Mouse (Mus musculus): ENCODE data around the gene Nbas. TPM values are rescaled to one million over a fixed set of nuclear protein-coding genes. Genes with fewer than 3 reads are reported as not detected.

Gene Nbas
- polyA plus RNA-seq, 1 experiment from 2014 or later = 4.5 TPM

DNA sequence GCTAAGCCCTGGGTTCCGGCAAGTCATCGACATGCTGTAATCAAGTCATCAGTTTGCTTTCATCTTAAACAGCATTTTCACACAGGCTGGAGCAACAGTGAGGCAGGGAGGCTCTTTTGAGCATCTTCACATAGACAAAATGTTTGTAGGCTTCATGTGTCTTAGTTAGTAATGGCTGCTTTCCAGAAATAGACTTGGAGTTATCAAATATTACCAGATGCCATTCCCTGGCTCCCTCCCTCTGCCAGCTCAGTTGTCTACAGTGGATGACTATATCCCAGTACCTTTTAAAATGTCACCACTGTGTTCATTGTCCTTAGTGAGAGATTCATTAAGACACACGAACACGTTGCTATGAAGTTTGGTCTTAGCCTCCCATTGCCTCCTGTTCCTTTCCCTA lies 270.2 kb downstream of the Nbas start:
- Histone ChIP-seq H3K9me3 (replicated peaks) (no peaks in the 10 kb centered on the region), H3K4me2 (no peak overlapping the region), H3K9ac (no peak overlapping the region), H3K27me3 (no peaks in the 10 kb centered on the region), H3K4me1 (replicated peaks) (no peaks in the 10 kb centered on the region), H3K4me3 (replicated peaks) (no peak overlapping the region), H3K36me3 (replicated peaks) (0 out of 2 replicates have a peak, but pooled peaks cover 5% of the 10 kb centered on the region), H3K27ac (replicated peaks) (no peak overlapping the region)
- ATAC-seq (ENCODE audit: insufficient read depth) = no peak
- 80% methylated on average over 4 of the region's 4 CpGs for WGBS (ENCODE audit: insufficient replicate concordance)

DNA sequence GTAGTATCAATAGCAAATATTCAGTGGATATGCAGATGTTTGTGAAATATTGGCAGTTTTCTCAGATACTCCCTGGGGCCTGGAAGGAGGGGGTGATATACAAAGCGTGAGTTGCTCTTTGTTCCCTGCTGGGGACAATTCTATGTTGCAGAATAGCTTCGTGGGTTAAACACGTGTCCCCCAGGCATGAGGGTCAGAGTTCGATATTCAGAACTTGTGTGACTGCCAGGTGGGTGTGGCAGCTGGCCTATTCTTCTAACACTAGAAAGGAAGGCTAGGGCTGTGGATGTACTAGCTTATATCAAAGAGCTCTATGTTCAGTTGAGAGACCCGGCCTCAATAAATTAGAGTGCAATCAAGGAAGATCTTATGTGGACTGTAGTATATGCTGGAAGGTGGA lies 274.9 kb downstream of the Nbas start:
- ATAC-seq (ENCODE audit: insufficient read depth) = no peak
- H3K27ac ChIP-seq (replicated peaks) = no peak overlapping the region

DNA sequence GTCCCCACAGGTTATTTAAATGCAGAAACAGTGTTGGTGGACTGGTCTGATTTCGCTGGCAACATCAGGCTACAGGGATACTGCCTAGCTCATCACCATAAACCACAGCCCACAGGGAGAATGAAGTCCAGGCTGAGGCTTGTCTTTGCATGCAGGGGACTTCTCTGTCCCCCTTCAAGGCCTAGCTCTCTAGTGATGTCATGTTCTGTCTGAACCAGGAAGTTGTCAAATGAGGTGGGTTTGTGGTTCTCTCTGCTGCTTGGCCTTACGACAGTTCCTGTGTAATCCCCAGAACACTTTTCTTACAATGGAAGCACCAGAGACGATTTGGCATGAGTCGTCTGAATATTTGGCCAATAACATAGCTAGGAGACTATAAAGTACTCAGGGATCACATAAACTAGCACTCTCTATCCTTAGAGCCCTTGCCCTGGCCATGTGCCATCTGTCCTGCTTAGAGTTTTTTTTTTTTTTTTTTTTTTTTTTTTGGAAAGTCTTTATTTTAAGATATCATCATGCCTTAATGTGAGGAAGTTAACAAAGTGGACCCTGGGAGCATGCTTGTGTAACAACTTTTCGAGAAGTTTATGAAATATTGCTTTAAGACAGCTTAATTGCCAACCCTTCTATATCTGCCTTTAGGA lies 294.8 kb downstream of the Nbas start:
- no peaks in the 10 kb centered on the region for H3K27me3 ChIP-seq
- H3K9me3 ChIP-seq (replicated peaks) = no peaks in the 10 kb centered on the region

More for the DNA sequence above, 274.9 kb downstream of the Nbas start:
- Histone ChIP-seq H3K9me3 (replicated peaks) (no peaks in the 10 kb centered on the region), H3K4me1 (replicated peaks) (no peaks in the 10 kb centered on the region), H3K9ac (no peak overlapping the region), H3K4me3 (replicated peaks) (no peak overlapping the region), H3K27me3 (no peaks in the 10 kb centered on the region), H3K4me2 (no peak overlapping the region), H3K36me3 (replicated peaks) (no peaks in the 10 kb centered on the region)
- WGBS (ENCODE audit: insufficient replicate concordance) = 69% methylated on average over 5 of the region's 5 CpGs

DNA sequence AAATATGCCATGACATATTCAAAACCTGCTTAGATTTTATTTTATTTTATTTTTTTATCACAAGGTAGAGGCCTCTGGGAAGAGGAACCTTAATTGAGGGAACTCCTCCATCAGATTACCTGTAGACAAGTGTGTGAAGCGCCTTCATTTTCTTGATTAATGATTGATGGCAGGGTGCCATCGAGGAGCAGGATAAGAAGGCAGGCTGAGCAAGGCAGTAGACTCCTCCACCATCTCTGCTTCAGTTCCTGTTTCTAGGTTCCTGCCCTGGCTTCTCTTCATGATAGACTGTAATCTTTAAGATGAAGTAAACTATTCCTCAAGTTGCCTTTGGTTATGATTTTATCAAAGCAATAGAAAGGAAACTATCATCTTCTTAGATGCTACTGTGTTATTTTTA lies 295.4 kb downstream of the Nbas start:
- no peaks in the 10 kb centered on the region for H3K4me1 ChIP-seq (replicated peaks)
- H3K27me3 ChIP-seq = no peaks in the 10 kb centered on the region
- H3K4me2 ChIP-seq = no peak overlapping the region
- no peak overlapping the region for H3K4me3 ChIP-seq (replicated peaks)
- H3K27ac ChIP-seq (replicated peaks) = no peak overlapping the region
- H3K9me3 ChIP-seq (replicated peaks) = no peaks in the 10 kb centered on the region
- 59% methylated on average over 2 of the region's 2 CpGs for WGBS (ENCODE audit: insufficient replicate concordance)
- no peak overlapping the region for H3K9ac ChIP-seq
- ATAC-seq (ENCODE audit: insufficient read depth) = no peak
- H3K36me3 ChIP-seq (replicated peaks) = no peaks in the 10 kb centered on the region

More for the DNA sequence above, 294.8 kb downstream of the Nbas start:
- no peak overlapping the region for H3K4me2 ChIP-seq
- no peaks in the 10 kb centered on the region for H3K36me3 ChIP-seq (replicated peaks)
- no peak for ATAC-seq (ENCODE audit: insufficient read depth)
- 47% methylated on average over 5 of the region's 5 CpGs for WGBS (ENCODE audit: insufficient replicate concordance)
- H3K27ac ChIP-seq (replicated peaks) = no peak overlapping the region
- H3K4me3 ChIP-seq (replicated peaks) = no peak overlapping the region
- no peaks in the 10 kb centered on the region for H3K4me1 ChIP-seq (replicated peaks)
- H3K9ac ChIP-seq = no peak overlapping the region

DNA sequence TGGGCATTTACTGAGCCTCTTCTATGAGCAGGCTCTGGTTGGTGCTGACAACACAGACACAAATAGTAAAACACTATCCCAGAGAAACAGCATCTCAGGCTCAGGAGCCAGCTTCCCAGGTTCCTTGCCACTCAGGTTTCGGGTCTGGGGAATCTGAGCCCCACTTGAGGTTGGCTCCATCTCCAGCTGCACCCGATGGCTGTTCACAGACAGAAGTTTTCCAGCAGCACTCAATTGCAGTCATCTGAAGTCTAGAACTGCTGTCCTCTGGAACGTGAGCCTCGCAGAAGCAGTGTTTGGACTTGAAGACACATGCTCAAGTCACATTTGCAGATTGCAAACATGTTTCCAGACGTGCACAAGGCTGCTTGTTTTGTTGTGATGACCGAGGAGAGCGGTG lies 297.5 kb downstream of the Nbas start:
- no peak overlapping the region for H3K9ac ChIP-seq
- no peak overlapping the region for H3K4me3 ChIP-seq (replicated peaks)
- no peaks in the 10 kb centered on the region for H3K27me3 ChIP-seq
- no peaks in the 10 kb centered on the region for H3K4me1 ChIP-seq (replicated peaks)
- no peak overlapping the region for H3K27ac ChIP-seq (replicated peaks)
- ATAC-seq (ENCODE audit: insufficient read depth) = no peak
- no peaks in the 10 kb centered on the region for H3K9me3 ChIP-seq (replicated peaks)
- H3K4me2 ChIP-seq = no peak overlapping the region
- no peaks in the 10 kb centered on the region for H3K36me3 ChIP-seq (replicated peaks)
- 64% methylated on average over 7 of the region's 7 CpGs for WGBS (ENCODE audit: insufficient replicate concordance)

DNA sequence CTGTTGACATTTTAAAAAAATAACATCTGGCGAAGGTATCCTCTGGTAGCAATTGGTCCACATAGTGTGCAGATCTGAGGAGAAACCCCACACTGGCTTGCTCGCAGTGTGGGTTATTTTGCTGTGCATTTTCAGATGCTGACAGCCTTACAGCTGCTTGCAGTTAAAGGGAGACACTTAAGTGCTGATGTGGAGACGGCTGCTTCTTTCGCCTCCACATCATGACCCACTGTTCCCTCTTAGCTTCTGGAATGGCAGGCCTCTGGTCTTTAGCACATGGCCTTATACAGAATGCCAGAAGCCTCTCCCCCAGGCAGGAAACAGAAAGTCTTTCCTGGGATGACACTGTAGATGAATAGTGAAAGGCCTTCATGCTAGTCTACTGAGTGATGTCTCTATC lies 306.2 kb downstream of the Nbas start:
- no peaks in the 10 kb centered on the region for H3K27me3 ChIP-seq
- no peak overlapping the region for H3K4me2 ChIP-seq
- H3K27ac ChIP-seq (replicated peaks) = no peak overlapping the region
- no peak overlapping the region for H3K9ac ChIP-seq
- no peaks in the 10 kb centered on the region for H3K9me3 ChIP-seq (replicated peaks)
- no peak for ATAC-seq (ENCODE audit: insufficient read depth)
- peaks cover 13% of the 10 kb centered on the region; the same call in 1 of the 2 replicates for H3K4me1 ChIP-seq (replicated peaks)
- 70% methylated on average over 4 of the region's 4 CpGs for WGBS (ENCODE audit: insufficient replicate concordance)
- no peak overlapping the region for H3K4me3 ChIP-seq (replicated peaks)
- no peaks in the 10 kb centered on the region for H3K36me3 ChIP-seq (replicated peaks)

DNA sequence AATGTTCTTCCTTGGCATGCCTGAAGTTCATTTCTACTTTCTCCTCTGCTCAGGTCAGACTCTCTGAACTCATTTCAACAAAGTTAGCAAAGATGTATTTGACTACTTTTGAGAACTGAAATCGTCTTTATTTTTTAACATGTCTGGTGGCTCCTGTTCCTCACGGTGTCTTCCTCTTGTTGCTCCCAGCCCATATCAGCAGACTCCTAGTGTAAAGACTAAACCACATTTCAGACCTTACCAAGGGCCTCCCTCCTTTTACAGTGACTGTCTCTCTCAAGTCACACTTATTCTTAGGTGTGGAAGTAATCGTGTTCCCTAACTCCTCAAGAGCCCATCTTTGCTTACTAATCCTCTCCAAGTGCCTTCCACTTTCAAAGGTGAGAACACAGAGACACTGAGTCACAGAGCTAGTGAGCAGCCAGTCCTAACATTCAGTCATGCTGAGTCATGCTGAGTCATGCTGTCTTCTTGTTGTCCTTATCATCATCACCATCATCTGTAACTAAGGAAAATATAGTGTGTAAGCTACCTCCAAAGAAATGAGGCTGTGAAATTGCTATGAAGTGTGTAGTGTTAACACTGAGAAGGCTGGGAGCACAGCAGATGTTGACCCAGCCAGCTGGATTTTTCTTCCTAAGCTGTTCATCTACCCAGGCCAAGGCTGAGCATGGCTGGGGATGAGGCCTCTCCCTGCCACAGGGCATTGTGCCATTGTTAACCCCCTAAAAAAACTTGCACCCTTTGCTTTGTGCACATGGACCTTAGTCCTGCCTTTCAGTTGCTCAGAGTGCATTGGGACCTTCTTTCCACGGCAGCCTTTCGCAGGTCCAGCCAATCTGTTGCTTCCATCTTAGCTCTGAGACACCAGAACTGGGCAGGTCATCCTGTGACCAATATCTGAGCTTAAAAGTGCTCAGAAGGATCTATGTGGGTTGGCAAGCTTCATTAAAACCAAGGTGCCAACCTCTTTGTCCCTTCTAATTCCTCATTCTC lies 307.0 kb downstream of the Nbas start:
- no peak overlapping the region for H3K9ac ChIP-seq
- no peaks in the 10 kb centered on the region for H3K27me3 ChIP-seq
- no peaks in the 10 kb centered on the region for H3K9me3 ChIP-seq (replicated peaks)
- H3K36me3 ChIP-seq (replicated peaks) = no peaks in the 10 kb centered on the region
- no peak overlapping the region for H3K27ac ChIP-seq (replicated peaks)
- peak; percentile 40; the same call in 1 of the 2 replicates for ATAC-seq (ENCODE audit: insufficient read depth)
- peaks cover 13% of the 10 kb centered on the region; the same call in 1 of the 2 replicates for H3K4me1 ChIP-seq (replicated peaks)
- WGBS (ENCODE audit: insufficient replicate concordance) = 65% methylated on average over 5 of the region's 5 CpGs
- no peak overlapping the region for H3K4me3 ChIP-seq (replicated peaks)
- H3K4me2 ChIP-seq = no peak overlapping the region

DNA sequence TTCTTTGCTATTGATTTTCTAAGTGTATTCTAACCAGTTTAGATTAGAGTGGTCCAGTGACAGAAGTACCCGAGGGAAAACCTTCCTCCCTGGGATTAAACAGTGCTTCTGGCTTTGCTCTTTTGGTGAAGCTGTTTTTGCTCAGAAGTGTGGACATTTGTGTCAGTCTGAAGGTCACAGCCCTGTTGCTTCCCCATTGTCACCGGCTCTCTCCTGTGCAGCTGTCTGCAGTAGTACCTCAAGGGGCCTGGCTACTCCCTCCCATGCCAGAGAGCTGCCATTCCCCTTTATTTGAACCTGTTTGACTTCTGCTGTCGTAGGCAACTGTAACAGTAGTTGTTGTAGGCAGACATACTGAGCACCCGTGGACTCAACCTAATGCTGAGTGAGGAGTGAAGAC lies 307.8 kb downstream of the Nbas start:
- WGBS (ENCODE audit: insufficient replicate concordance) = 62% methylated on average over 4 of the region's 4 CpGs

DNA sequence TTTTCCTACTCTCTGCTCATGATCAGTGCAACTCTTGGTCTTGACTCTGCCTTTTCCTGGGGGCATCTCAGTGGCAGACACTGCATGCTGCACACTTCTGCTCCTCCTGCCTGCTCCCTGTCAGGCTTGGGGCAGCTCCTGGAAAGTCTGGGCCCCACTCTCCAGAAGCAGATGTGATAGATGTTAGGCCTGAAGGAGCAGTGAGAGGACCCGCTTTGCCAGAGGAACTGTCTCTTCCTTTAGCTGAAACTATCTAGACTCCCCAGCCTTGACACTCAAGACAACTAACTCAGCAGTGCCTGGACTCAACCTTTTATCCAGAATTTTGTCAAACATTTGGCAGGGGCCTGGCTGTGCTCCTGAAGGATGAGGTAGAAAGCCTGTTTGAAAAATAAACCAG lies 311.9 kb downstream of the Nbas start:
- no peak overlapping the region for H3K4me3 ChIP-seq (replicated peaks)
- 64% methylated on average over 1 of the region's 1 CpGs for WGBS (ENCODE audit: insufficient replicate concordance)
- H3K27ac ChIP-seq (replicated peaks) = no peak overlapping the region
- no peaks in the 10 kb centered on the region for H3K27me3 ChIP-seq
- peaks cover 11% of the 10 kb centered on the region; the same call in 1 of the 2 replicates for H3K4me1 ChIP-seq (replicated peaks)
- no peak overlapping the region for H3K9ac ChIP-seq
- no peaks in the 10 kb centered on the region for H3K36me3 ChIP-seq (replicated peaks)
- H3K4me2 ChIP-seq = no peak overlapping the region
- no peak for ATAC-seq (ENCODE audit: insufficient read depth)
- no peaks in the 10 kb centered on the region for H3K9me3 ChIP-seq (replicated peaks)

More for the DNA sequence above, 307.8 kb downstream of the Nbas start:
- H3K9ac ChIP-seq = no peak overlapping the region
- H3K36me3 ChIP-seq (replicated peaks) = no peaks in the 10 kb centered on the region
- H3K27me3 ChIP-seq = no peaks in the 10 kb centered on the region
- H3K4me2 ChIP-seq = no peak overlapping the region
- H3K9me3 ChIP-seq (replicated peaks) = no peaks in the 10 kb centered on the region
- no peak overlapping the region for H3K27ac ChIP-seq (replicated peaks)
- H3K4me3 ChIP-seq (replicated peaks) = no peak overlapping the region
- peaks cover 13% of the 10 kb centered on the region; the same call in 1 of the 2 replicates for H3K4me1 ChIP-seq (replicated peaks)
- no peak for ATAC-seq (ENCODE audit: insufficient read depth)

DNA sequence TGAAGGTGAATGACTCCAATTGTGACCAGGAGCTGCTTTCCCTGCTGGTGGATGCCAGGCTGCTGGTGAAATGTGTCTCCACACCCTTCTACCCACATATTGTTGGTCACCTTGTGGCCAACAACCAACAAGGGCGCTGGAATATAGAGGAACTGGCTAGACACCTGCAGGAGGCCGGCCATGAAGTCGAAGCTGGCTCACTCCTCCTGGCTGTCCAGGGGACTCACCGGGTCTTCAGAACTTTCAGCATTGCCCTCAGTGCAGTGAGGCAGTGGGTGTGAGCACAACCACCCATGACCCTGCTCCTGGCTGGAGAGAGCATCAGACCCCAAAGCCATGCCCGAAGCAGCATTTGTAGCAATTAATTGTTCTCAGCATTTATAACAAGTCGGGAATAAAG lies 314.5 kb downstream of the Nbas start:
- Histone ChIP-seq H3K4me3 (replicated peaks) (no peak overlapping the region), H3K4me1 (replicated peaks) (no peaks in the 10 kb centered on the region), H3K9me3 (replicated peaks) (no peaks in the 10 kb centered on the region), H3K27me3 (no peaks in the 10 kb centered on the region), H3K27ac (replicated peaks) (no peak overlapping the region), H3K9ac (no peak overlapping the region), H3K4me2 (no peak overlapping the region), H3K36me3 (replicated peaks) (no peaks in the 10 kb centered on the region)
- ATAC-seq (ENCODE audit: insufficient read depth) = no peak
- 74% methylated on average over 6 of the region's 6 CpGs for WGBS (ENCODE audit: insufficient replicate concordance)

DNA sequence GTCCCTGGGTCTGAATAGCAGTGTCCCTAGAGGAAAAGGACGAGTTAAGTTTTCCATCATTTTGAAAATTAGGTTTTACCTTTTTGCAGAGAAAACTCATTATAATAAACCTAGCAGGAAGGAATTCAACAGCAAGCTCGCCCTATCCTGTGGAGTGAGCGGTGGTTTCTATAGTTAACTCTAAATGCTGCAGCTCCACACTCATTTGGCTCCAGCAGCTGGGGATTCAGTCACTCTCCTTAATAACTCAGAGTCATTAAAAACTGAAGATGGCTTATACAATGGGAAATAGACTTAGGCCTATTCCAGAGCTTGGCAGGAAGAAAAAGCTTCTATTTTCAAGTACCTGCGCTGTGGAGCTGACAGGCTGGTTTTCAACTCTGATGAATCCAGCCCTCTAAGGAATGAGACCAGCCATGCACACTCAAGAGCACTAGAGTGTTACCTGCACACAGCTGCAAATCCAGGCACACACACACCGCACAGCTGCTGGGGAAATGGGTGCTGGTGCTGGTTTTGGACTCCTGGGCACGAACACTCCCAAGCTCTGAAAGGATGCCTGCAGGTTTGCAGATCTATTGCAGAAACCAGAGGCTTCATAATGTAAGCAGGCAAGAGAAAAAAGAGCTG lies 316.7 kb downstream of the Nbas start:
- WGBS (ENCODE audit: insufficient replicate concordance) = 75% methylated on average over 6 of the region's 6 CpGs

More for the DNA sequence above, 316.7 kb downstream of the Nbas start:
- H3K27me3 ChIP-seq = no peaks in the 10 kb centered on the region
- no peaks in the 10 kb centered on the region for H3K9me3 ChIP-seq (replicated peaks)
- H3K27ac ChIP-seq (replicated peaks) = no peak overlapping the region
- H3K36me3 ChIP-seq (replicated peaks) = no peaks in the 10 kb centered on the region
- no peak overlapping the region for H3K9ac ChIP-seq
- H3K4me2 ChIP-seq = no peak overlapping the region
- ATAC-seq (ENCODE audit: insufficient read depth) = no peak
- no peak overlapping the region for H3K4me3 ChIP-seq (replicated peaks)
- no peaks in the 10 kb centered on the region for H3K4me1 ChIP-seq (replicated peaks)
